Mouse (Mus musculus): ENCODE measurements around the gene Arhgef19. TPM values are rescaled to one million over a fixed set of nuclear protein-coding genes. Genes with fewer than 3 reads are reported as not detected.
A peak's percentile ranks its signal among the peaks of the same experiment; 100 is the strongest.

The Arhgef19 gene
- polyA plus RNA-seq, 1 experiment from 2014 or later, result 2.6 TPM

GRCm38 (mm10) chr4:141302428-141303401 is 63.4 kb downstream of the Arhgef19 start:
- Histone ChIP-seq H3K4me3 (peak overlapping the region; percentile 83), H3K27ac (ENCODE audit: poor library complexity, severe bottlenecking) (0 out of 2 replicates have a peak overlapping the region, but pooled peaks have one; percentile 64), H3K4me2 (peak overlapping the region; percentile 95), H3K9ac (peak overlapping the region; percentile 93), H3K36me3 (peaks cover 3% of the 10 kb centered on the region; the same call in 1 of the 2 replicates), H3K4me1 (replicated peaks) (peaks cover 58% of the 10 kb centered on the region), H3K27me3 (replicated peaks) (peaks cover 5% of the 10 kb centered on the region; the same call in 1 of the 2 replicates), H3K9me3 (replicated peaks) (no peaks in the 10 kb centered on the region)
- no peak for ATAC-seq (ENCODE audit: insufficient number of reproducible peaks, low FRiP score)
- 10% methylated on average over 27 of the region's 27 CpGs for WGBS

GRCm38 (mm10) chr4:141303402-141304222 is 64.3 kb downstream of the Arhgef19 start:
- no peak for ATAC-seq (ENCODE audit: insufficient number of reproducible peaks, low FRiP score)
- peaks cover 64% of the 10 kb centered on the region for H3K4me1 ChIP-seq (replicated peaks)
- peak overlapping the region; percentile 95 for H3K4me2 ChIP-seq
- H3K27ac ChIP-seq (ENCODE audit: poor library complexity, severe bottlenecking), result no peak overlapping the region
- H3K36me3 ChIP-seq, result peaks cover 9% of the 10 kb centered on the region
- H3K9ac ChIP-seq, result peak overlapping the region; percentile 93
- 0 out of 2 replicates have a peak, but pooled peaks cover 4% of the 10 kb centered on the region for H3K27me3 ChIP-seq (replicated peaks)
- WGBS, result 53% methylated on average over 7 of the region's 7 CpGs
- H3K4me3 ChIP-seq, result peak overlapping the region; percentile 83
- no peaks in the 10 kb centered on the region for H3K9me3 ChIP-seq (replicated peaks)

GRCm38 (mm10) chr4:141304223-141304611 is 64.9 kb downstream of the Arhgef19 start:
- no peak overlapping the region for H3K4me3 ChIP-seq

GRCm38 (mm10) chr4:141306057-141306456 is 66.8 kb downstream of the Arhgef19 start:
- ATAC-seq (ENCODE audit: insufficient number of reproducible peaks, low FRiP score), result no peak

More at GRCm38 (mm10) chr4:141304223-141304611, 64.9 kb downstream of the Arhgef19 start:
- no peak overlapping the region for H3K9ac ChIP-seq
- H3K27me3 ChIP-seq (replicated peaks), result 0 out of 2 replicates have a peak, but pooled peaks cover 4% of the 10 kb centered on the region
- H3K36me3 ChIP-seq, result peaks cover 15% of the 10 kb centered on the region
- no peak for ATAC-seq (ENCODE audit: insufficient number of reproducible peaks, low FRiP score)
- peak overlapping the region; percentile 95 for H3K4me2 ChIP-seq
- no peak overlapping the region for H3K27ac ChIP-seq (ENCODE audit: poor library complexity, severe bottlenecking)
- 70% methylated on average over 4 of the region's 4 CpGs for WGBS
- H3K4me1 ChIP-seq (replicated peaks), result peaks cover 70% of the 10 kb centered on the region
- H3K9me3 ChIP-seq (replicated peaks), result no peaks in the 10 kb centered on the region

More at GRCm38 (mm10) chr4:141306057-141306456, 66.8 kb downstream of the Arhgef19 start:
- Histone ChIP-seq H3K9me3 (replicated peaks) (no peaks in the 10 kb centered on the region), H3K9ac (peak overlapping the region; percentile 28; the same call in 1 of the 2 replicates), H3K36me3 (peaks cover 16% of the 10 kb centered on the region), H3K4me1 (replicated peaks) (peaks cover 82% of the 10 kb centered on the region), H3K4me3 (no peak overlapping the region), H3K27me3 (replicated peaks) (no peaks in the 10 kb centered on the region), H3K4me2 (peak overlapping the region; percentile 8; the same call in 1 of the 2 replicates), H3K27ac (ENCODE audit: poor library complexity, severe bottlenecking) (no peak overlapping the region)
- WGBS, result 46% methylated on average over 8 of the region's 8 CpGs

Other genes starting within 250 kb of the Arhgef19 start
- 245 and 246 TPM in 2 replicates for gene Mfap2, start 229.1 kb upstream of the Arhgef19 start, polyA plus RNA-seq (2016; fragmentation: Nextera tagmentation; extraction: Ambion mirVana)
- gene Crocc, start 178.9 kb upstream of the Arhgef19 start, polyA plus RNA-seq (2016; fragmentation: Nextera tagmentation; extraction: Ambion mirVana), result 6.3 and 6.7 TPM in 2 replicates
- gene Necap2, start 161.1 kb upstream of the Arhgef19 start, polyA plus RNA-seq (2016; fragmentation: Nextera tagmentation; extraction: Ambion mirVana), result 43.2 and 44.3 TPM in 2 replicates
- not detected in 2 replicates for gene Spata21, start 151.2 kb upstream of the Arhgef19 start, polyA plus RNA-seq (2016; fragmentation: Nextera tagmentation; extraction: Ambion mirVana)
- gene Szrd1, start 99.7 kb upstream of the Arhgef19 start, polyA plus RNA-seq (2016; fragmentation: Nextera tagmentation; extraction: Ambion mirVana), result 32.9 and 33.4 TPM in 2 replicates
- gene Fbxo42, start 91.6 kb upstream of the Arhgef19 start, polyA plus RNA-seq (2016; fragmentation: Nextera tagmentation; extraction: Ambion mirVana), result 18.2 and 20.0 TPM in 2 replicates
- gene Rsg1, start 25.5 kb upstream of the Arhgef19 start, polyA plus RNA-seq (2016; fragmentation: Nextera tagmentation; extraction: Ambion mirVana), result 2.0 and 2.3 TPM in 2 replicates
- gene Epha2, start 61.7 kb downstream of the Arhgef19 start, polyA plus RNA-seq (2016; fragmentation: Nextera tagmentation; extraction: Ambion mirVana), result 5.3 and 6.1 TPM in 2 replicates
- 0.93 and 1.1 TPM in 2 replicates for gene Fam131c, start 128.7 kb downstream of the Arhgef19 start, polyA plus RNA-seq (2016; fragmentation: Nextera tagmentation; extraction: Ambion mirVana)
- gene Clcnka, start 159.2 kb downstream of the Arhgef19 start, polyA plus RNA-seq (2016; fragmentation: Nextera tagmentation; extraction: Ambion mirVana), result 0.06 and 0.15 TPM in 2 replicates
- 0.78 and 1.2 TPM in 2 replicates for gene Clcnkb, start 176.5 kb downstream of the Arhgef19 start, polyA plus RNA-seq (2016; fragmentation: Nextera tagmentation; extraction: Ambion mirVana)
- 186 and 208 TPM in 2 replicates for gene Hspb7, start 181.3 kb downstream of the Arhgef19 start, polyA plus RNA-seq (2016; fragmentation: Nextera tagmentation; extraction: Ambion mirVana)
- gene Srarp, start 196.6 kb downstream of the Arhgef19 start, polyA plus RNA-seq (2016; fragmentation: Nextera tagmentation; extraction: Ambion mirVana), result not detected in 2 replicates
- gene Zbtb17, start 205.2 kb downstream of the Arhgef19 start, polyA plus RNA-seq (2016; fragmentation: Nextera tagmentation; extraction: Ambion mirVana), result 24.9 and 25.3 TPM in 2 replicates

Measured in heart, embryonic 12.5 days (tissue).